Mouse (Mus musculus) myocyte (in vitro differentiated cells): Measurements from ENCODE around the gene Dhrs3. TPM values are rescaled to one million over a fixed set of nuclear protein-coding genes. Genes with fewer than 3 reads are reported as not detected.

Experiments used
- H3K27me3 ChIP-seq: one replicate; pipeline ENCODE4 v1.6.1; 2011; ENCODE audit not compliant: control insufficient read depth, insufficient read depth, insufficient read length
- H3K36me3 ChIP-seq: one replicate; pipeline ENCODE4 v1.6.1; 2011; ENCODE audit not compliant: control insufficient read depth, insufficient read depth
- H3K4me2 ChIP-seq: one replicate; pipeline ENCODE4 v1.6.1; 2011; ENCODE audit warnings: low read depth, control low read depth
- H3K4me3 ChIP-seq: one replicate; pipeline ENCODE4 v1.5.1; 2011; ENCODE audit warnings: mild to moderate bottlenecking, control low read depth, moderate library complexity
- H3K79me2 ChIP-seq: one replicate; pipeline ENCODE4 v1.6.1; 2011; ENCODE audit not compliant: control insufficient read depth, insufficient read depth
- H3ac ChIP-seq: one replicate; pipeline ENCODE4 v1.6.1; 2011; ENCODE audit not compliant: control insufficient read depth, insufficient read length
- CEBPB ChIP-seq: IDR thresholded peaks from 2 replicates; pipeline ENCODE4 v1.6.1; 2011; ENCODE audit warnings: mild to moderate bottlenecking, moderate library complexity; ENCODE audit not compliant: poor library complexity, insufficient read depth, severe bottlenecking
- E2F4 ChIP-seq: IDR thresholded peaks from one replicate; pipeline ENCODE4 v1.6.1; 2011; ENCODE audit warnings: mild to moderate bottlenecking, control low read depth, moderate library complexity; ENCODE audit not compliant: insufficient read depth
- MAX ChIP-seq: IDR thresholded peaks from one replicate; pipeline ENCODE4 v1.6.1; 2011; ENCODE audit warnings: low read depth, mild to moderate bottlenecking, control low read depth
- MYOD1 ChIP-seq, 3 experiments: IDR thresholded peaks; one replicate each; pipeline ENCODE4 v1.6.1; 2011; ENCODE audit warnings: control low read depth in 2 of 3, low read depth in 2 of 3, mild to moderate bottlenecking in 2 of 3, moderate library complexity in 1 of 3; ENCODE audit not compliant: insufficient read length in 2 of 3, control insufficient read depth in 1 of 3
- MYOG ChIP-seq, 3 experiments: IDR thresholded peaks; one replicate each; pipeline ENCODE4 v1.6.1; 2011; ENCODE audit warnings: control low read depth in 2 of 3, low read depth in 2 of 3, mild to moderate bottlenecking in 2 of 3; ENCODE audit not compliant: insufficient read length in 2 of 3, control insufficient read depth in 1 of 3, insufficient read depth in 1 of 3
- POLR2A ChIP-seq: IDR thresholded peaks from one replicate; pipeline ENCODE4 v1.6.1; 2011; ENCODE audit warnings: low read depth, mild to moderate bottlenecking, control low read depth, moderate library complexity; ENCODE audit not compliant: insufficient read length
- POLR2AphosphoS2 ChIP-seq: IDR thresholded peaks from one replicate; pipeline ENCODE4 v1.6.1; 2011; ENCODE audit warnings: low read depth, control low read depth; ENCODE audit not compliant: insufficient read length
- REST ChIP-seq: IDR thresholded peaks from one replicate; pipeline ENCODE4 v1.6.1; 2011; ENCODE audit warnings: mild to moderate bottlenecking, control low read depth, moderate library complexity; ENCODE audit not compliant: insufficient read depth, insufficient read length
- SRF ChIP-seq: IDR thresholded peaks from one replicate; pipeline ENCODE4 v1.6.1; 2011; ENCODE audit warnings: low read depth; ENCODE audit not compliant: control insufficient read depth, insufficient read length
- TCF3 ChIP-seq: IDR thresholded peaks from one replicate; pipeline ENCODE4 v1.6.1; 2011; ENCODE audit warnings: low read depth, control low read depth; ENCODE audit not compliant: insufficient read length
- USF1 ChIP-seq: IDR thresholded peaks from one replicate; pipeline ENCODE4 v1.6.1; 2011; ENCODE audit warnings: low read depth, mild to moderate bottlenecking, control low read depth, moderate library complexity
- polyA plus RNA-seq: library from polyadenylated mRNA; unstranded; fragments of >200 nt; fragmentation: generic; extraction: Trizol; gene quantifications from one replicate; pipeline ENCODE4 v1.2.1, GENCODE M21; 2012; ENCODE audit warnings: missing spikeins

The Dhrs3 gene
- polyA plus RNA-seq, 1 experiment, result 5.5 TPM

DNA sequence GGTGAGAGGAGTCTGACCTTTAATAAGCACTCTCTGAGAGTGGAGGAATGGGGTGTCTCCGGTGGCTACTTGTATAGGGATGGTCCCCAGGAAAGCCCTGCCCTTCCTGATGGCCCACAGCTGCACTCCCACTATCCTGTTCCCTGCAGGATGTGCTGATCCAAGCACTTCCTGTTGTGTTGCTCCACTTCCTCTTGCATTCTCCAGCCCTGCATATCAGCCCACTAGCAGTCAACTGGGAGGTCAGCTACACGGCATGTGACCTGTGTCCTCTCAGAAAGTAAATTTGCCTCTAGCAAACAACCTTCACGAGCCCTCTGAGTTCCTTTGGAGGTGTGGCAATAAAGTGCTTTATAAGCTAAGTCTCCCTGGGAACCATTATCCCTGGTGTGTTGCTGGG, 11.3 kb downstream of the Dhrs3 start:
- no peak overlapping the region for H3K4me3 ChIP-seq
- no peaks in the 10 kb centered on the region for H3K36me3 ChIP-seq
- H3K79me2 ChIP-seq, result no peaks in the 10 kb centered on the region
- H3K4me2 ChIP-seq, result no peak overlapping the region
- no peaks in the 10 kb centered on the region for H3K27me3 ChIP-seq
- no peak overlapping the region for H3ac ChIP-seq
- TF ChIP-seq POLR2A (no peak), TCF3 (no peak), MYOG (IDR thresholded peaks at IDR 0.05; ENCODE audit: control insufficient read depth in 1 of 3, insufficient read depth in 1 of 3, insufficient read length in 2 of 3, low read depth in 2 of 3) (no peak), MAX (no peak), USF1 (no peak)

GRCm38 (mm10) chr4:144905128-144905527, 12.5 kb downstream of the Dhrs3 start:
- Histone ChIP-seq H3K27me3 (no peaks in the 10 kb centered on the region), H3K4me3 (no peak overlapping the region), H3K79me2 (no peaks in the 10 kb centered on the region), H3K4me2 (no peak overlapping the region), H3ac (no peak overlapping the region), H3K36me3 (no peaks in the 10 kb centered on the region)
- TF ChIP-seq E2F4 (no peak), SRF (no peak), MYOG (IDR thresholded peaks at IDR 0.05; ENCODE audit: control insufficient read depth in 1 of 3, insufficient read depth in 1 of 3, insufficient read length in 2 of 3, low read depth in 2 of 3) (no peak), CEBPB (no peak), POLR2AphosphoS2 (no peak), TCF3 (no peak)

DNA sequence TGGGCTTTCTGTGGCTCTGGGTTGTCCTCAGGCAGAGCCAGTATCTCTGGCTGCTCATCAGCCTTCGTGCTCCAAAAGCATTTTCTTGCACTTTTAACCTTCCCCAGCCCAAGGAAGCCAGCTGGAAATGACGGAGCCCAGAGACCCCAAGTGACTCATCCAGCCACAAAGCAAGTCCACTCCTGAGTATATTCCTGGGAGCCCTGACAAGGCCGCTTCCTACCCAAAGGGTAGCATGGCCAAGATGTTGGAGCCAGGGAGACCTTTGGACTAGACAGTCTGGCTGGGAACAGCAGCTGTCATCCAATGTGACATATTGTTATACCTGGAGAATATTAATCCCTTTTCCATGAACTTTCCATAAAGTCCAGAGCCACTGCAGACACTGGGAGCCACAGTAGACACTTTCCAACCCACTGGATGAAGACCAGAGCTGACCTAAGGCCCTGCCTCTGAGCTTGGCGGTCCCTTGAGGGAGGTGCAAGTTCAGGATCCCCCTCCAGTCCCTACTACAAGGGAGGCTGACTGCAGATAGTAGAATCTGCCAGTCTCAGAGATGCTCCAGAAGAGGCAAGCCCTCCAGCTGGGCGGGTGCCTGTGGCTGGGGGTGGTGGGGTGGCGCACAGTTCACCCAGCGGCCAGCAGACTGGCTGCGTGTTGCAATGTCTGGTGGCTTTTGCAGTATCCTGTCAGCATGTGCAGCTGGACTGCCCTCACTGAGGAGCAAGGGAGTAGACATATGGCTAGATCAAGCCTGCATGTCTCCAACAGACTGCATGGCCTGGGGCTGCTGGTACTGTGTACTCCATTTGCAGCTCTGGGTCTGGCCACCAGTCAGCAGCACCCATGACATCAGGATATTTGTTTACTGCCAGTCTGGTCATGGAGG, 13.6 kb downstream of the Dhrs3 start:
- Histone ChIP-seq H3ac (peak overlapping the region; percentile 8), H3K79me2 (no peaks in the 10 kb centered on the region), H3K36me3 (no peaks in the 10 kb centered on the region), H3K27me3 (no peaks in the 10 kb centered on the region), H3K4me2 (peak overlapping the region; percentile 51), H3K4me3 (no peak overlapping the region)
- TF ChIP-seq MYOG (IDR thresholded peaks at IDR 0.05; ENCODE audit: control insufficient read depth in 1 of 3, insufficient read depth in 1 of 3, insufficient read length in 2 of 3, low read depth in 2 of 3) (peak in 1 of 3 experiments; percentile 45), MYOD1 (IDR thresholded peaks at IDR 0.05; ENCODE audit: control insufficient read depth in 1 of 3, insufficient read length in 2 of 3, low read depth in 2 of 3) (peak in 2 of 3 experiments; percentile 16 to 67), CEBPB (peak; percentile 72), MAX (no peak)

- TF ChIP-seq REST, result no peak
- TF ChIP-seq POLR2AphosphoS2, result no peak
- no peak for TF ChIP-seq MYOD1 (IDR thresholded peaks at IDR 0.05; ENCODE audit: control insufficient read depth in 1 of 3, insufficient read length in 2 of 3, low read depth in 2 of 3)
- H3K36me3 ChIP-seq, result no peaks in the 10 kb centered on the region
- no peak overlapping the region for H3K4me3 ChIP-seq
- H3K27me3 ChIP-seq, result no peaks in the 10 kb centered on the region
- H3K79me2 ChIP-seq, result no peaks in the 10 kb centered on the region
- H3ac ChIP-seq, result peak overlapping the region; percentile 8
- no peak overlapping the region for H3K4me2 ChIP-seq
Measured at GRCm38 (mm10) chr4:144906978-144907703, 14.5 kb downstream of the Dhrs3 start.

DNA sequence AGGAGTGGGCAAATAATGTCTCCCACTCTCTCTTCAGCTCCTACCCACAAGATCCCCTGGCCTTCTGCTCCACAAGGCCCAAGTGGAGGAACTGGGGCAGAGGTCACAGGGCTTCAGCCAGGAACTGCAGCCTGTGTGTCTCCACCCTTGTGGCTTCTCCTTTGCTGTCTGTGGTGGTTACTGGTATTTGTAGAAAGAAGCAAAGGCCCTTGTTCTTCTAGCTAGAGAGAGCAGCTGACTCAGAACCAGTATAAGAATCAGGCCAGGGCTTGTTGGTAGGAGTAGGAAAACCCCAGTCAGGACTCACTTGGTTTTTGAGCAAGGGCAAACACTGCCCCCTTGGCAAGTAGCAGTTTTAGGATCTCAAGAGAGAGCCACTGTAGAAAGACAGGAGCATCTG, 16.2 kb downstream of the Dhrs3 start:
- H3K36me3 ChIP-seq, result no peaks in the 10 kb centered on the region
- no peaks in the 10 kb centered on the region for H3K79me2 ChIP-seq
- H3K4me2 ChIP-seq, result no peak overlapping the region
- no peaks in the 10 kb centered on the region for H3K27me3 ChIP-seq
- no peak for TF ChIP-seq CEBPB
- peak in 1 of 3 experiments; percentile 41 for TF ChIP-seq MYOD1 (IDR thresholded peaks at IDR 0.05; ENCODE audit: control insufficient read depth in 1 of 3, insufficient read length in 2 of 3, low read depth in 2 of 3)
- TF ChIP-seq POLR2AphosphoS2, result no peak
- TF ChIP-seq MYOG (IDR thresholded peaks at IDR 0.05; ENCODE audit: control insufficient read depth in 1 of 3, insufficient read depth in 1 of 3, insufficient read length in 2 of 3, low read depth in 2 of 3), result peak in 1 of 3 experiments; percentile 17
- no peak overlapping the region for H3ac ChIP-seq
- no peak overlapping the region for H3K4me3 ChIP-seq
